In the genomic region with DNA sequence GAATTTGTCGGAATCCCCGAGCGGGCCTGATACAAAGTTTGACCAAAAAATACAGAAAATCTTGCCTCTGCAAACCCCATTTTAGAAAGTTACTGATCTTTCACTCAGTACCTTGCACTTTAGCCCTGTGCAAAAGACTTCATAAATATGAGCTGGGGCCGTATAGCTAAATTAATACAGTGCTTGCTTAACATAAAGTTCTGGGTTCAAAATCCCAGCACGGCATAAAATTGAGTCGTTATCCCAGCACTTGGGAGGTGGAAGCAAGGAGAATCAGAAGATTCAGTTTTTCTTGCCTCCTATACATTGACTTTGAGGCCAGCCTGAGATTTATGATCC, we compare ENCODE assay signal across 8 mouse cellular contexts. TPM values are rescaled to one million over a fixed set of nuclear protein-coding genes. Genes with fewer than 3 reads are reported as not detected.
A peak's percentile ranks its signal among the peaks of the same experiment; 100 is the strongest.
DNase-seq lines count a peak whose midpoint lies in the region; ATAC-seq and TF ChIP-seq lines count a peak whose summit lies in the region.

No protein-coding gene starts in this region.

- peaks cover 14% of the 10 kb centered on the region; the same call in 1 of the 2 replicates for H3K36me3 ChIP-seq in heart, embryonic 16.5 days (ENCODE audit: control insufficient read depth, insufficient read depth)
- no peaks in the 10 kb centered on the region for H3K36me3 ChIP-seq in hindbrain, embryonic 16.5 days (ENCODE audit: control insufficient read depth, insufficient read depth, low read length)
- H3K36me3 ChIP-seq in midbrain, embryonic 12.5 days, result peaks cover 19% of the 10 kb centered on the region

- TF ChIP-seq POLR2A in bone marrow, adult 2 months (IDR thresholded peaks at IDR 0.05; ENCODE audit: borderline replicate concordance, control insufficient read depth, low read depth, low read length), result no peak

- no peaks in the 10 kb centered on the region for H3K27me3 ChIP-seq in heart, embryonic 16.5 days (ENCODE audit: control insufficient read depth, insufficient read depth, low read length)
- H3K27me3 ChIP-seq in hindbrain, embryonic 16.5 days (replicated peaks; ENCODE audit: control insufficient read depth, insufficient read depth, low read length), result no peaks in the 10 kb centered on the region; the same call in 1 of the 2 replicates
- no peaks in the 10 kb centered on the region for H3K27me3 ChIP-seq in midbrain, embryonic 12.5 days

- H3K9ac ChIP-seq in heart, embryonic 16.5 days (ENCODE audit: low read length), result peak overlapping the region; percentile 95
- H3K9ac ChIP-seq in hindbrain, embryonic 16.5 days (ENCODE audit: low read depth, low read length), result peak overlapping the region; percentile 44
- peak overlapping the region; percentile 62 for H3K9ac ChIP-seq in midbrain, embryonic 12.5 days (replicated peaks)

- H3K4me2 ChIP-seq in heart, embryonic 16.5 days (ENCODE audit: low read depth, low read length), result peak overlapping the region; percentile 83
- peak overlapping the region; percentile 54 for H3K4me2 ChIP-seq in hindbrain, embryonic 16.5 days (ENCODE audit: low read length)
- peak overlapping the region; percentile 81 for H3K4me2 ChIP-seq in midbrain, embryonic 12.5 days (replicated peaks)

- no peak for TF ChIP-seq CTCF in bone marrow, adult 2 months (IDR thresholded peaks at IDR 0.05; ENCODE audit: control insufficient read depth, insufficient read depth, low read length)

- H3K4me1 ChIP-seq in heart, embryonic 16.5 days (ENCODE audit: control insufficient read depth, insufficient read depth, low read length), result peaks cover 25% of the 10 kb centered on the region
- H3K4me1 ChIP-seq in bone marrow, adult 2 months (ENCODE audit: control insufficient read depth, insufficient read depth, low read length), result no peaks in the 10 kb centered on the region; the same call in 1 of the 2 replicates
- peaks cover 23% of the 10 kb centered on the region for H3K4me1 ChIP-seq in hindbrain, embryonic 16.5 days (ENCODE audit: control insufficient read depth, insufficient read depth, low read depth, low read length)
- H3K4me1 ChIP-seq in midbrain, embryonic 12.5 days, result peaks cover 36% of the 10 kb centered on the region

- intact Hi-C loops in left cerebral cortex, postnatal 4 days (cut with DNase I), result loop anchor here (2.0 kb wide), 1 partner anchor 25 kb away; a partner anchor contains a TSS

- WGBS in heart, embryonic 16.5 days, result 12% methylated on average over 6 of the region's 6 CpGs
- 10% methylated on average over 6 of the region's 6 CpGs for WGBS in bone marrow, adult 2 months
- WGBS in hindbrain, embryonic 16.5 days, result 12% methylated on average over 6 of the region's 6 CpGs
- 10% methylated on average over 6 of the region's 6 CpGs for WGBS in midbrain, embryonic 12.5 days

- peak overlapping the region; percentile 92 for H3K4me3 ChIP-seq in heart, embryonic 16.5 days (ENCODE audit: low read length)
- H3K4me3 ChIP-seq in bone marrow, adult 2 months (replicated peaks; ENCODE audit: control insufficient read depth, low read depth, low read length), result peak overlapping the region; percentile 85
- peak overlapping the region; percentile 78 for H3K4me3 ChIP-seq in hindbrain, embryonic 16.5 days (ENCODE audit: low read length)
- peak overlapping the region; percentile 91 for H3K4me3 ChIP-seq in midbrain, embryonic 12.5 days

- no peaks in the 10 kb centered on the region for H3K9me3 ChIP-seq in heart, embryonic 16.5 days (replicated peaks; ENCODE audit: control insufficient read depth, low read length)
- H3K9me3 ChIP-seq in hindbrain, embryonic 16.5 days (ENCODE audit: control insufficient read depth, low read length), result no peaks in the 10 kb centered on the region
- no peaks in the 10 kb centered on the region for H3K9me3 ChIP-seq in midbrain, embryonic 12.5 days

- DNase-seq in heart, adult 11 months, result no peak
- no peak for DNase-seq in frontal cortex, postnatal 36 days (ENCODE audit: low spot score in 2 of 2)
- DNase-seq in left cerebral cortex, postnatal 4 days, result no peak
- DNase-seq in gastrocnemius, postnatal 25 days, result no peak

- no peak; the same call in 1 of the 2 replicates for ATAC-seq in heart, embryonic 16.5 days (replicated peaks; ENCODE audit: extremely low read depth, insufficient read depth, low FRiP score)
- ATAC-seq in hindbrain, embryonic 16.5 days, result peak; percentile 28; the same call in 1 of the 2 replicates
- ATAC-seq in midbrain, embryonic 12.5 days (ENCODE audit: low FRiP score, low read depth), result no peak; the same call in 1 of the 2 replicates

- peak overlapping the region; percentile 49; the same call in 1 of the 2 replicates for H3K27ac ChIP-seq in heart, embryonic 16.5 days (ENCODE audit: low read length)
- H3K27ac ChIP-seq in bone marrow, adult 2 months (ENCODE audit: control insufficient read depth, insufficient read depth, low read depth, low read length, poor library complexity), result no peak overlapping the region
- no peak overlapping the region for H3K27ac ChIP-seq in hindbrain, embryonic 16.5 days (ENCODE audit: low read depth, low read length)
- no peak overlapping the region for H3K27ac ChIP-seq in midbrain, embryonic 12.5 days (replicated peaks)

RNA-seq across cellular contexts. Expression of a gene that starts 0.3 kb away (rescaled TPM):
- polyA plus RNA-seq in heart, embryonic 16.5 days (2015; fragmentation: Nextera tagmentation; extraction: Ambion mirVana), result 580 and 585 TPM in 2 replicates
- 239 and 421 TPM in 2 replicates for polyA plus RNA-seq in bone marrow, adult 2 months (2011; ENCODE audit: insufficient read depth, insufficient read length, low replicate concordance, missing spikeins)
- polyA plus RNA-seq in hindbrain, embryonic 16.5 days (2015; fragmentation: Nextera tagmentation; extraction: Ambion mirVana), result 763 and 799 TPM in 2 replicates
- polyA plus RNA-seq in midbrain, embryonic 12.5 days (2016; fragmentation: Nextera tagmentation; extraction: Ambion mirVana), result 463 and 513 TPM in 2 replicates
- 100 to 1,000 TPM; 651 to 668 TPM for total RNA-seq in left cerebral cortex, postnatal 4 days (2021)
- 100 to 1,000 TPM; 175 to 184 TPM for total RNA-seq in gastrocnemius, postnatal 25 days (2021)

RNA-seq across cellular contexts. Expression of a gene that starts 24.0 kb away (rescaled TPM):
- 73.8 and 77.5 TPM in 2 replicates for polyA plus RNA-seq in heart, embryonic 16.5 days (2015; fragmentation: Nextera tagmentation; extraction: Ambion mirVana)
- 112 and 154 TPM in 2 replicates for polyA plus RNA-seq in bone marrow, adult 2 months (2011; ENCODE audit: insufficient read depth, insufficient read length, low replicate concordance, missing spikeins)
- 80.6 and 88.1 TPM in 2 replicates for polyA plus RNA-seq in hindbrain, embryonic 16.5 days (2015; fragmentation: Nextera tagmentation; extraction: Ambion mirVana)
- polyA plus RNA-seq in midbrain, embryonic 12.5 days (2016; fragmentation: Nextera tagmentation; extraction: Ambion mirVana), result 229 and 242 TPM in 2 replicates
- 100 to 1,000 TPM; 125 to 130 TPM for total RNA-seq in left cerebral cortex, postnatal 4 days (2021)
- 10 to 100 TPM; 12.4 to 12.8 TPM for total RNA-seq in gastrocnemius, postnatal 25 days (2021)

RNA-seq across cellular contexts. Expression of a gene that starts 33.6 kb away (rescaled TPM):
- polyA plus RNA-seq in heart, embryonic 16.5 days (2015; fragmentation: Nextera tagmentation; extraction: Ambion mirVana), result 934 and 942 TPM in 2 replicates
- polyA plus RNA-seq in bone marrow, adult 2 months (2011; ENCODE audit: insufficient read depth, insufficient read length, low replicate concordance, missing spikeins), result 134 and 410 TPM in 2 replicates
- polyA plus RNA-seq in hindbrain, embryonic 16.5 days (2015; fragmentation: Nextera tagmentation; extraction: Ambion mirVana), result 466 and 468 TPM in 2 replicates
- polyA plus RNA-seq in midbrain, embryonic 12.5 days (2016; fragmentation: Nextera tagmentation; extraction: Ambion mirVana), result 740 and 818 TPM in 2 replicates
- 100 to 1,000 TPM; 170 to 191 TPM for total RNA-seq in left cerebral cortex, postnatal 4 days (2021)
- total RNA-seq in gastrocnemius, postnatal 25 days (2021), result 100 to 1,000 TPM; 229 to 254 TPM

RNA-seq across cellular contexts. Expression of a gene that starts 55.3 kb away (rescaled TPM):
- polyA plus RNA-seq in heart, embryonic 16.5 days (2015; fragmentation: Nextera tagmentation; extraction: Ambion mirVana), result 5.2 and 6.1 TPM in 2 replicates
- 4.8 and 6.4 TPM in 2 replicates for polyA plus RNA-seq in bone marrow, adult 2 months (2011; ENCODE audit: insufficient read depth, insufficient read length, low replicate concordance, missing spikeins)
- polyA plus RNA-seq in hindbrain, embryonic 16.5 days (2015; fragmentation: Nextera tagmentation; extraction: Ambion mirVana), result 4.0 and 5.6 TPM in 2 replicates
- 3.4 and 4.6 TPM in 2 replicates for polyA plus RNA-seq in midbrain, embryonic 12.5 days (2016; fragmentation: Nextera tagmentation; extraction: Ambion mirVana)
- total RNA-seq in left cerebral cortex, postnatal 4 days (2021), result 1 to 10 TPM; 2.4 to 3.9 TPM
- total RNA-seq in gastrocnemius, postnatal 25 days (2021), result 1 to 10 TPM; 1.4 to 1.8 TPM

RNA-seq across cellular contexts. Expression of a gene that starts 56.4 kb away (rescaled TPM):
- polyA plus RNA-seq in heart, embryonic 16.5 days (2015; fragmentation: Nextera tagmentation; extraction: Ambion mirVana), result 39.8 and 45.0 TPM in 2 replicates
- polyA plus RNA-seq in bone marrow, adult 2 months (2011; ENCODE audit: insufficient read depth, insufficient read length, low replicate concordance, missing spikeins), result 3.4 and 8.6 TPM in 2 replicates
- polyA plus RNA-seq in hindbrain, embryonic 16.5 days (2015; fragmentation: Nextera tagmentation; extraction: Ambion mirVana), result 22.6 and 24.5 TPM in 2 replicates
- polyA plus RNA-seq in midbrain, embryonic 12.5 days (2016; fragmentation: Nextera tagmentation; extraction: Ambion mirVana), result 32.0 and 35.7 TPM in 2 replicates
- total RNA-seq in left cerebral cortex, postnatal 4 days (2021), result 10 to 100 TPM; 14.7 to 15.7 TPM
- 10 to 100 TPM; 29.1 to 33.9 TPM for total RNA-seq in gastrocnemius, postnatal 25 days (2021)

Comparison
In these comparisons a context has a peak if more than half of its experiments do, and no peak if none do; other contexts are left out.
1. H3K9ac ChIP-seq: peak in every context shown above with its lines; median percentile 95 in heart, embryonic 16.5 days; 62 in midbrain, embryonic 12.5 days; 44 in hindbrain, embryonic 16.5 days.